Comparison of ENCODE assay signal across 9 mouse cellular contexts in the genomic region with DNA sequence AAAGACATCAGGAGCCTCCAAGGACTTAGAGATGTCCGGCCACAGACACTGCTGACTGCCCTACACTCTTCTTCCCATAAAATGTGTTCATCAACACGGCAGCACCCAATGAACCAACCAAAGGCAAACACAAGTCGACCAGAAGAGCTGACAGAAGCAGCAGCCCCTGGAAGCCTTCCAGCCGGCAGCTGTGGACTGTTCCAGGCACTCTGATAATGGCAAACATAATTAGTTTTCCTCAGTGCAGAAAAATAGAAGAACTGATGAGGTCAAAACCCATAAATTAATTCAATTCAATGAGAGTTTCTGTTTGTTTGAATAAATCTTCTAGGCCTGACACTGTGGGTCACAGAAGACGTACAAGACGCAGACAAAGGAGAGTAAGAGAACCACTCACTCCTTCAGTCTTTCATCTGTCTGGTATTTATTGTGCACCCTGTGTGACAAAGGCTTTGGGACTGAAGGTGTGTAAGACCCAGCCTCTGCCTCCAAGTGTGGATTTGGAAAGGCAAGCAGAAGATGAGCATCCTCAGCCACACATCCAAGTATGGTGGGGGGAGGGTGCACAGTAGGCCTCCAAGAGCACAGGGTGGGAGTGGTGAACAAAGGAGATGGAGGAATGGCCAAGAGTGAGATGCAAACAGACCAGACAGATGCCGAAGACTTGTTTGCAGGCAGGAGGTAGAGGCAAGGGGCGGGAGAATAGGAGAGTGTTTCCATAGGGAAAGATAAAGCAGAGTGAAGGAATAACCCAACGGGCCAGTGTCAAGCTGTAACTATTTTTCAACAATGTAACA. TPM values are rescaled to one million over a fixed set of nuclear protein-coding genes. Genes with fewer than 3 reads are reported as not detected.
DNase-seq lines count a peak whose midpoint lies in the region; ATAC-seq lines count a peak whose summit lies in the region.
"Had no signal": no experiment of that assay in that cellular context is flagged by ENCODE, and none has a peak within 500 bp of the region (broad histone marks: within the 10 kb centered on the region; RNA-seq: fewer than 3 reads in every experiment).

No protein-coding gene starts in this region.

- no peak for ATAC-seq in heart, embryonic 12.5 days (ENCODE audit: insufficient number of reproducible peaks, low FRiP score)
- ATAC-seq in kidney, embryonic 14.5 days (ENCODE audit: low FRiP score, low TSS enrichment): peak; percentile 53; the same call in 1 of the 2 replicates
- no peak for ATAC-seq in midbrain, embryonic 15.5 days (replicated peaks)
- no peak for ATAC-seq in activated CD4-positive, CD25-positive, alpha-beta regulatory T cell, adult 4 months

- H3K9ac ChIP-seq in heart, embryonic 12.5 days: no peak overlapping the region
- no peak overlapping the region for H3K9ac ChIP-seq in kidney, embryonic 14.5 days (ENCODE audit: low read depth, low read length)
- H3K9ac ChIP-seq in midbrain, embryonic 15.5 days: no peak overlapping the region

- no peak overlapping the region for H3K4me2 ChIP-seq in heart, embryonic 12.5 days
- no peak overlapping the region for H3K4me2 ChIP-seq in kidney, embryonic 14.5 days (replicated peaks; ENCODE audit: low read depth, low read length)
- H3K4me2 ChIP-seq in midbrain, embryonic 15.5 days: no peak overlapping the region

- no peak overlapping the region for H3K27ac ChIP-seq in heart, embryonic 12.5 days (ENCODE audit: poor library complexity, severe bottlenecking)
- peak overlapping the region; percentile 39; the same call in 1 of the 2 replicates for H3K27ac ChIP-seq in kidney, embryonic 14.5 days (ENCODE audit: low read depth, low read length)
- H3K27ac ChIP-seq in midbrain, embryonic 15.5 days: peak overlapping the region; percentile 38; the same call in 1 of the 2 replicates

- H3K4me3 ChIP-seq in heart, embryonic 12.5 days: no peak overlapping the region
- no peak overlapping the region for H3K4me3 ChIP-seq in kidney, embryonic 14.5 days (ENCODE audit: low read length)
- H3K4me3 ChIP-seq in midbrain, embryonic 15.5 days: no peak overlapping the region

- 0 out of 2 replicates have a peak, but pooled peaks cover 3% of the 10 kb centered on the region for H3K4me1 ChIP-seq in heart, embryonic 12.5 days (replicated peaks)
- H3K4me1 ChIP-seq in kidney, embryonic 14.5 days (ENCODE audit: control insufficient read depth, insufficient read depth, low read length): 0 out of 2 replicates have a peak, but pooled peaks cover 3% of the 10 kb centered on the region
- peaks cover 3% of the 10 kb centered on the region; the same call in 1 of the 2 replicates for H3K4me1 ChIP-seq in midbrain, embryonic 15.5 days

- peak; percentile 22 to 33 for DNase-seq in heart, postnatal 14 days
- DNase-seq in brain, adult 2 months (ENCODE audit: low read depth, low spot score): peak; percentile 45
- DNase-seq in frontal cortex, postnatal 10 days (ENCODE audit: low spot score in 2 of 2): no peak
- DNase-seq in cerebellum, adult 9-10 months: no peak

- intact Hi-C loops in heart, postnatal 14 days (cut with DNase I): no loop called here

- 55% methylated on average over 9 of the region's 9 CpGs for WGBS in heart, embryonic 12.5 days
- WGBS in kidney, embryonic 14.5 days: 42% methylated on average over 9 of the region's 9 CpGs
- whole genome bisulfite sequencing in midbrain, embryonic 15.5 days: 57% methylated on average over 9 of the region's 9 CpGs

- no peaks in the 10 kb centered on the region for H3K9me3 ChIP-seq in heart, embryonic 12.5 days (replicated peaks)
- no peaks in the 10 kb centered on the region for H3K9me3 ChIP-seq in kidney, embryonic 14.5 days (ENCODE audit: control insufficient read depth, low read length)
- no peaks in the 10 kb centered on the region for H3K9me3 ChIP-seq in midbrain, embryonic 15.5 days

- H3K27me3 ChIP-seq in heart, embryonic 12.5 days (replicated peaks): no peaks in the 10 kb centered on the region
- H3K27me3 ChIP-seq in kidney, embryonic 14.5 days (ENCODE audit: control insufficient read depth, insufficient read depth, low read length): no peaks in the 10 kb centered on the region
- no peaks in the 10 kb centered on the region for H3K27me3 ChIP-seq in midbrain, embryonic 15.5 days (replicated peaks)
- H3K27me3 ChIP-seq: CH12.LX had no signal

- no peaks in the 10 kb centered on the region for H3K36me3 ChIP-seq in heart, embryonic 12.5 days
- H3K36me3 ChIP-seq in kidney, embryonic 14.5 days (ENCODE audit: control insufficient read depth, insufficient read depth, low read length): no peaks in the 10 kb centered on the region
- no peaks in the 10 kb centered on the region for H3K36me3 ChIP-seq in midbrain, embryonic 15.5 days (replicated peaks)

RNA-seq across cellular contexts. Expression of a gene that starts 25.5 kb away (rescaled TPM):
- 1 to 10 TPM in 1 of 2 experiments, under 1 TPM in 1; 0.38 to 1.7 TPM for total RNA-seq in heart, postnatal 14 days (2021)
- polyA plus RNA-seq in heart, embryonic 12.5 days (2016; fragmentation: Nextera tagmentation; extraction: Ambion mirVana): 3.7 and 4.0 TPM in 2 replicates
- 2.4 and 3.5 TPM in 2 replicates for polyA plus RNA-seq in kidney, embryonic 14.5 days (2014; fragmentation: Nextera tagmentation; extraction: Ambion mirVana)
- 8.8 and 9.2 TPM in 2 replicates for polyA plus RNA-seq in midbrain, embryonic 15.5 days (2015; fragmentation: Nextera tagmentation; extraction: Ambion mirVana)
- polyA plus RNA-seq in activated CD4-positive, CD25-positive, alpha-beta regulatory T cell, adult 4 months (2017; shearing (Covaris generic)): 10 to 100 TPM; 10.6 to 11.5 TPM

Comparison
In these comparisons a context has a peak if more than half of its experiments do, and no peak if none do; other contexts are left out.
1. DNase-seq: peak in heart, postnatal 14 days (2 of 2) and brain, adult 2 months (single experiment); none in frontal cortex, postnatal 10 days (0 of 2) and cerebellum, adult 9-10 months (single experiment).